Mouse (Mus musculus): ENCODE data around the gene Gaa. TPM values are rescaled to one million over a fixed set of nuclear protein-coding genes. Genes with fewer than 3 reads are reported as not detected.
"Not testable (repeated sequence)": the region's sequence is repeated elsewhere in the genome, so short reads cannot be mapped to it uniquely, and the experiment has no call there.

The Gaa gene
- polyA plus RNA-seq, 1 experiment from 2014 or later = 12.6 TPM

- Histone ChIP-seq H3K4me2 (replicated peaks; ENCODE audit: low read depth, low read length) (no peak overlapping the region), H3K4me3 (ENCODE audit: low read depth, low read length) (no peak overlapping the region), H3K27me3 (ENCODE audit: control insufficient read depth, insufficient read depth, low read length) (no peaks in the 10 kb centered on the region), H3K9ac (ENCODE audit: low read depth, low read length) (no peak overlapping the region), H3K36me3 (ENCODE audit: control insufficient read depth, insufficient read depth, low read length) (0 out of 2 replicates have a peak, but pooled peaks cover 4% of the 10 kb centered on the region), H3K9me3 (ENCODE audit: control insufficient read depth, low read length) (no peaks in the 10 kb centered on the region; the same call in 1 of the 2 replicates), H3K4me1 (replicated peaks; ENCODE audit: control insufficient read depth, insufficient read depth, low read length) (0 out of 2 replicates have a peak, but pooled peaks cover 2% of the 10 kb centered on the region), H3K27ac (ENCODE audit: low read depth, low read length) (no peak overlapping the region)
- WGBS = 89% methylated on average over 12 of the region's 12 CpGs
- DNase-seq (ENCODE audit: low spot score) (no peak), ATAC-seq (ENCODE audit: low FRiP score) (no peak)
These were observed 28.2 kb upstream of the Gaa start for GRCm38 (mm10) chr11:119239480-119239879.

DNA sequence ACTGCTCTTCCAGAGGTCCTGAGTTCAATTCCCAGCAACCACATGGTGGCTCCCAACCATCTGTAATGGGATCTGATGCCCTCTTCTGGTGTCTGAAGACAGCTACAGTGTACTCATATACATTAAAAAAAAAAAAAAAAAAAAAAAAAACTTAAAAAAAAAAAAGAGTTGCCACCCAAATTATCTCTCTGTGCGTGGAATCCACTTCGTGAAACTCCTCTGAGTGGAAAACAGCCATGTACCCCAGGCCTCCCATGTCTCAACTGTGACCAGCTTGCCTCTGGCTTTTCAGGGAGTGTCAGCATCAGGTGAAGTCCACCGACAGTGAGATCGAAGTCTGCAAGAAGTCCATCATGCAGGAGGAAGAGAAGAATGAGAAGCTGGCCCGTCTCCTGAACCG lies 22.1 kb upstream of the Gaa start:
- not testable (repeated sequence) for H3K9ac ChIP-seq (ENCODE audit: low read depth, low read length); ATAC-seq (ENCODE audit: low FRiP score); H3K36me3 ChIP-seq (ENCODE audit: control insufficient read depth, insufficient read depth, low read length); H3K4me3 ChIP-seq (ENCODE audit: low read depth, low read length); H3K27ac ChIP-seq (ENCODE audit: low read depth, low read length); DNase-seq (ENCODE audit: low spot score); H3K9me3 ChIP-seq (ENCODE audit: control insufficient read depth, low read length); H3K4me1 ChIP-seq (replicated peaks; ENCODE audit: control insufficient read depth, insufficient read depth, low read length); H3K27me3 ChIP-seq (ENCODE audit: control insufficient read depth, insufficient read depth, low read length); H3K4me2 ChIP-seq (replicated peaks; ENCODE audit: low read depth, low read length)
- 88% methylated on average over 6 of the region's 6 CpGs for WGBS

- no peaks in the 10 kb centered on the region for H3K9me3 ChIP-seq (ENCODE audit: control insufficient read depth, low read length)
- peak; percentile 52 for ATAC-seq (ENCODE audit: low FRiP score)
- no peaks in the 10 kb centered on the region for H3K36me3 ChIP-seq (ENCODE audit: control insufficient read depth, insufficient read depth, low read length)
- H3K4me1 ChIP-seq (replicated peaks; ENCODE audit: control insufficient read depth, insufficient read depth, low read length) = peaks cover 2% of the 10 kb centered on the region; the same call in 1 of the 2 replicates
- 30% methylated on average over 6 of the region's 6 CpGs for WGBS
- H3K4me2 ChIP-seq (replicated peaks; ENCODE audit: low read depth, low read length) = no peak overlapping the region
- H3K9ac ChIP-seq (ENCODE audit: low read depth, low read length) = no peak overlapping the region
- H3K27me3 ChIP-seq (ENCODE audit: control insufficient read depth, insufficient read depth, low read length) = no peaks in the 10 kb centered on the region
- peak; percentile 85 for DNase-seq (ENCODE audit: low spot score)
- no peak overlapping the region for H3K27ac ChIP-seq (ENCODE audit: low read depth, low read length)
- H3K4me3 ChIP-seq (ENCODE audit: low read depth, low read length) = no peak overlapping the region
These were observed 18.7 kb upstream of the Gaa start for GRCm38 (mm10) chr11:119249011-119249410.

GRCm38 (mm10) chr11:119250998-119251397 lies 16.7 kb upstream of the Gaa start:
- Histone ChIP-seq H3K9ac (ENCODE audit: low read depth, low read length) (no peak overlapping the region), H3K4me2 (replicated peaks; ENCODE audit: low read depth, low read length) (no peak overlapping the region), H3K9me3 (ENCODE audit: control insufficient read depth, low read length) (no peaks in the 10 kb centered on the region), H3K4me1 (replicated peaks; ENCODE audit: control insufficient read depth, insufficient read depth, low read length) (peaks cover 2% of the 10 kb centered on the region; the same call in 1 of the 2 replicates), H3K27ac (ENCODE audit: low read depth, low read length) (no peak overlapping the region; the same call in 1 of the 2 replicates), H3K4me3 (ENCODE audit: low read depth, low read length) (no peak overlapping the region), H3K36me3 (ENCODE audit: control insufficient read depth, insufficient read depth, low read length) (no peaks in the 10 kb centered on the region), H3K27me3 (ENCODE audit: control insufficient read depth, insufficient read depth, low read length) (no peaks in the 10 kb centered on the region)
- ATAC-seq (ENCODE audit: low FRiP score) = no peak
- no peak for DNase-seq (ENCODE audit: low spot score)
- 58% methylated on average over 17 of the region's 17 CpGs for WGBS

DNA sequence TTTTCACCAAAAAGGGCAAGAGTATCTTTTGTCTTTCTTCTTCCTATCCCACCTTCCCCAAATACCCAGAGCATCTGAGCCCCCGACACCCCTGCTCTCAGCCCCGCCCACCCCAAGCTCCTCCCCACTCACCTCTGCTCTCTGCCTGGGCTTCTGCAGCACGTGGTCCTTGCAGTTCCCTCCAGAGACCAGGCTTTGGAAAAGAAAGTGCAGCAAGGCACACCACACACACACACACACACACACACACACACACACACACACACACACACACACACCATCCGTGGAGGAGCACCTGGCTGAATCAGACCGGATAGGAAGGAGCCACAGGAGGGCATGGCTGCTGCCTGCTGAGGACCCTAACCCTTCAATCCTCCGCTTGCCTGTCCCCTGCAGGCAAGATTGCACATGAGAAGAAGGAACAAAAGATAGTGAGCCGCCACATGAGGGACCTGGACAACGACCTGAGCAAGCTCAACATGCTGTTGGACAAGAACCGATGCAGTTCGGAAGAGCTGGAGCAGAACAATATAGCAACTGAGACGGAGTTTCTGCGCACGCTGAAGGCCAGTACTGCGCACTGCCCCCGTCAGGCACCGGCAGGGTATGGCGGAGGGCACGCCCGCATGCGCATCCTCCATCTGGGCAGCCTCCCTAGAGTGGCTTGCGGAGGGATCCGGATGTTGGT lies 14.7 kb upstream of the Gaa start:
- H3K9me3 ChIP-seq (ENCODE audit: control insufficient read depth, low read length) = no peaks in the 10 kb centered on the region
- peak; percentile 73; the same call in 1 of the 2 replicates for ATAC-seq (ENCODE audit: low FRiP score)
- peak; percentile 76 for DNase-seq (ENCODE audit: low spot score)
- no peak overlapping the region for H3K27ac ChIP-seq (ENCODE audit: low read depth, low read length)
- H3K4me2 ChIP-seq (replicated peaks; ENCODE audit: low read depth, low read length) = peak overlapping the region; percentile 28; the same call in 1 of the 2 replicates
- WGBS = 5% methylated on average over 22 of the region's 22 CpGs
- no peaks in the 10 kb centered on the region for H3K36me3 ChIP-seq (ENCODE audit: control insufficient read depth, insufficient read depth, low read length)
- H3K4me3 ChIP-seq (ENCODE audit: low read depth, low read length) = 0 out of 2 replicates have a peak overlapping the region, but pooled peaks have one; percentile 0
- H3K4me1 ChIP-seq (replicated peaks; ENCODE audit: control insufficient read depth, insufficient read depth, low read length) = peaks cover 2% of the 10 kb centered on the region; the same call in 1 of the 2 replicates
- no peaks in the 10 kb centered on the region for H3K27me3 ChIP-seq (ENCODE audit: control insufficient read depth, insufficient read depth, low read length)
- H3K9ac ChIP-seq (ENCODE audit: low read depth, low read length) = peak overlapping the region; percentile 12; the same call in 1 of the 2 replicates

GRCm38 (mm10) chr11:119256557-119256956 lies 11.1 kb upstream of the Gaa start:
- not testable (repeated sequence) for ATAC-seq (ENCODE audit: low FRiP score); H3K4me3 ChIP-seq (ENCODE audit: low read depth, low read length); H3K27me3 ChIP-seq (ENCODE audit: control insufficient read depth, insufficient read depth, low read length); H3K27ac ChIP-seq (ENCODE audit: low read depth, low read length); H3K9ac ChIP-seq (ENCODE audit: low read depth, low read length); H3K36me3 ChIP-seq (ENCODE audit: control insufficient read depth, insufficient read depth, low read length); H3K9me3 ChIP-seq (ENCODE audit: control insufficient read depth, low read length); DNase-seq (ENCODE audit: low spot score); H3K4me1 ChIP-seq (replicated peaks; ENCODE audit: control insufficient read depth, insufficient read depth, low read length); H3K4me2 ChIP-seq (replicated peaks; ENCODE audit: low read depth, low read length)
- WGBS = 96% methylated on average over 5 of the region's 5 CpGs

- no peak for DNase-seq (ENCODE audit: low spot score)
- Histone ChIP-seq H3K9me3 (ENCODE audit: control insufficient read depth, low read length) (no peaks in the 10 kb centered on the region), H3K9ac (ENCODE audit: low read depth, low read length) (0 out of 2 replicates have a peak overlapping the region, but pooled peaks have one; percentile 11), H3K27me3 (ENCODE audit: control insufficient read depth, insufficient read depth, low read length) (no peaks in the 10 kb centered on the region), H3K27ac (ENCODE audit: low read depth, low read length) (no peak overlapping the region), H3K36me3 (ENCODE audit: control insufficient read depth, insufficient read depth, low read length) (no peaks in the 10 kb centered on the region), H3K4me3 (ENCODE audit: low read depth, low read length) (no peak overlapping the region), H3K4me1 (replicated peaks; ENCODE audit: control insufficient read depth, insufficient read depth, low read length) (no peaks in the 10 kb centered on the region; the same call in 1 of the 2 replicates), H3K4me2 (replicated peaks; ENCODE audit: low read depth, low read length) (peak overlapping the region; percentile 20)
- no peak for ATAC-seq (ENCODE audit: low FRiP score)
- WGBS = 63% methylated on average over 9 of the region's 9 CpGs
These were observed 9.5 kb upstream of the Gaa start for GRCm38 (mm10) chr11:119258216-119258571.

DNA sequence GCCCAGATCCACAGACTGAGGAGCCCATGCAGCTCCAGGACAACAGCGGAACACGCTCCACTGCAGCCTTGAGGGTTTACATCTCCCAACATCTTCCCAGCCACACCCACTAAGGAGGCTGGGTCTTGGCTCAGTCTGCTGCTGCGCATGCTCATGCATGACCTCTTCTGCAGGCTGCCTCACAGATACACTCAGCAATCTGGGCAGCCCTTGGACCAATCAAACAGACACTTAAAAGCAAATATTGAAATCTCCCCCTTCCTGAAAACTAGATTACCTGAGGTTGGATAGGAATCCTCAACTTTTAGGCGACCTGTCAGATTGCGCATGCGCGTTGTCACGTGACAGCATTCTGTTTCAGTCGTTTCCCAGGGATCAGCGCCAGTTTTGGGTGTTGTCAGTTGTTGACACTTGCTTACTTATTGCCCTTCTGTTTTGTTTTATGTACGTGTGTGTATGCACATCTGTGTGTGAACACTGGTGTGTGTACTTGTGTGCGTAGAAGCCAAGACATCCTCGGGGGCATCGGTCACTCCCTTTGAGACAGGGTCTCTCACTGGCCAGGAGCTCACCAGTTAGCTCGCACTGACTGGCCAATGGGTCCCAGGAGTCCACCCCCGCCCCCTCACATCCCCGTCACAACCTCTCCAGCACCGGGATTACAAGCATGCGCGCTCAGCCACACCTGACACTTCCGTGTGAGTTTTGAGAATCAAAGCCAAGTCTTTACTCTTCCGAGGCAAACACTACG lies 8.9 kb upstream of the Gaa start:
- H3K27ac ChIP-seq (ENCODE audit: low read depth, low read length) = no peak overlapping the region
- H3K4me2 ChIP-seq (replicated peaks; ENCODE audit: low read depth, low read length) = peak overlapping the region; percentile 20
- H3K4me1 ChIP-seq (replicated peaks; ENCODE audit: control insufficient read depth, insufficient read depth, low read length) = no peaks in the 10 kb centered on the region
- ATAC-seq (ENCODE audit: low FRiP score) = 0 out of 2 replicates have a peak, but pooled peaks have one; percentile 45
- peak; percentile 45 for DNase-seq (ENCODE audit: low spot score)
- 0 out of 2 replicates have a peak overlapping the region, but pooled peaks have one; percentile 11 for H3K9ac ChIP-seq (ENCODE audit: low read depth, low read length)
- H3K4me3 ChIP-seq (ENCODE audit: low read depth, low read length) = no peak overlapping the region
- H3K27me3 ChIP-seq (ENCODE audit: control insufficient read depth, insufficient read depth, low read length) = no peaks in the 10 kb centered on the region
- WGBS = 69% methylated on average over 23 of the region's 23 CpGs
- H3K9me3 ChIP-seq (ENCODE audit: control insufficient read depth, low read length) = no peaks in the 10 kb centered on the region
- H3K36me3 ChIP-seq (ENCODE audit: control insufficient read depth, insufficient read depth, low read length) = no peaks in the 10 kb centered on the region
